Mouse (Mus musculus): ENCODE results near the gene Zfp518b. TPM values are rescaled to one million over a fixed set of nuclear protein-coding genes. Genes with fewer than 3 reads are reported as not detected.

The Zfp518b gene
- polyA plus RNA-seq, 1 experiment from 2014 or later = 40.4 TPM

- Histone ChIP-seq H3K9me3 (no peaks in the 10 kb centered on the region), H3K36me3 (no peaks in the 10 kb centered on the region), H3K27ac (no peak overlapping the region), H3K27me3 (no peaks in the 10 kb centered on the region), H3K9ac (replicated peaks) (no peak overlapping the region), H3K4me2 (replicated peaks) (no peak overlapping the region), H3K4me3 (replicated peaks) (no peak overlapping the region), H3K4me1 (replicated peaks) (no peaks in the 10 kb centered on the region)
- no peak for ATAC-seq
- 69% methylated on average over 3 of the region's 3 CpGs for WGBS
Measured at GRCm38 (mm10) chr5:38626883-38627282, 57.7 kb downstream of the Zfp518b start.

- no peak overlapping the region for H3K4me2 ChIP-seq (replicated peaks)
Measured at GRCm38 (mm10) chr5:38620783-38621182, 63.8 kb downstream of the Zfp518b start.

GRCm38 (mm10) chr5:38618908-38619307 lies 65.7 kb downstream of the Zfp518b start:
- Histone ChIP-seq H3K9me3 (no peaks in the 10 kb centered on the region), H3K4me3 (replicated peaks) (no peak overlapping the region), H3K27me3 (no peaks in the 10 kb centered on the region), H3K27ac (no peak overlapping the region), H3K36me3 (no peaks in the 10 kb centered on the region), H3K9ac (replicated peaks) (no peak overlapping the region), H3K4me2 (replicated peaks) (no peak overlapping the region), H3K4me1 (replicated peaks) (no peaks in the 10 kb centered on the region)
- no peak for ATAC-seq
- WGBS = 62% methylated on average over 3 of the region's 3 CpGs

More at GRCm38 (mm10) chr5:38620783-38621182, 63.8 kb downstream of the Zfp518b start:
- Histone ChIP-seq H3K9me3 (no peaks in the 10 kb centered on the region), H3K9ac (replicated peaks) (no peak overlapping the region), H3K4me3 (replicated peaks) (no peak overlapping the region), H3K27me3 (no peaks in the 10 kb centered on the region), H3K36me3 (no peaks in the 10 kb centered on the region), H3K4me1 (replicated peaks) (no peaks in the 10 kb centered on the region), H3K27ac (no peak overlapping the region)
- 38% methylated on average over 5 of the region's 5 CpGs for WGBS
- no peak for ATAC-seq

Other genes starting within 250 kb of the Zfp518b start
- 0.11 and 0.43 TPM in 2 replicates for gene Slc2a9, start 181.7 kb downstream of the Zfp518b start, polyA plus RNA-seq (2015; fragmentation: Nextera tagmentation; extraction: Ambion mirVana)
- 143 and 150 TPM in 2 replicates for gene Wdr1, start 121.6 kb downstream of the Zfp518b start, polyA plus RNA-seq (2015; fragmentation: Nextera tagmentation; extraction: Ambion mirVana)
- 0.12 and 0.24 TPM in 2 replicates for gene Clnk, start 192.0 kb upstream of the Zfp518b start, polyA plus RNA-seq (2015; fragmentation: Nextera tagmentation; extraction: Ambion mirVana)

Measured in midbrain, embryonic 13.5 days (tissue).